Mouse (Mus musculus) ES-Bruce4 (cell line): Measurements from ENCODE around the gene Hcrt.

Source experiments
- CTCF ChIP-seq: IDR thresholded peaks from one replicate; pipeline ENCODE4 v1.8.1; 2011; ENCODE audit warnings: low read depth, low read length
- EP300 ChIP-seq: IDR thresholded peaks from 2 replicates; pipeline ENCODE4 v1.6.1; 2011; ENCODE audit warnings: low read depth, low read length; ENCODE audit not compliant: insufficient read depth

- TF ChIP-seq CTCF (no peak), EP300 (no peak)
These were observed 32.8 kb downstream of the Hcrt start for GRCm38 (mm10) chr11:100729976-100730375.
